In genomic region chr3:57470981-57471601, GRCm38 (mm10) we compare ENCODE assay signal across 8 mouse cellular contexts. TPM values are rescaled to one million over a fixed set of nuclear protein-coding genes. Genes with fewer than 3 reads are reported as not detected.
DNase-seq lines count a peak whose midpoint lies in the region; ATAC-seq lines count a peak whose summit lies in the region.

No protein-coding gene starts in this region.

- H3K9me3 ChIP-seq in hindbrain, embryonic 15.5 days, result no peaks in the 10 kb centered on the region
- no peaks in the 10 kb centered on the region for H3K9me3 ChIP-seq in limb, embryonic 12.5 days
- H3K9me3 ChIP-seq in midbrain, embryonic 14.5 days (ENCODE audit: control insufficient read depth, low read length), result no peaks in the 10 kb centered on the region

- ATAC-seq in hindbrain, embryonic 15.5 days (ENCODE audit: low FRiP score, low read depth), result peak; percentile 49; the same call in 1 of the 2 replicates
- no peak for ATAC-seq in limb, embryonic 12.5 days (ENCODE audit: insufficient number of reproducible peaks, insufficient read depth, low FRiP score, low TSS enrichment, low read depth)
- ATAC-seq in midbrain, embryonic 14.5 days (ENCODE audit: low FRiP score, low TSS enrichment), result peak; percentile 70; the same call in 1 of the 2 replicates

- peak overlapping the region; percentile 52 for H3K4me2 ChIP-seq in hindbrain, embryonic 15.5 days
- peak overlapping the region; percentile 42 for H3K4me2 ChIP-seq in limb, embryonic 12.5 days
- H3K4me2 ChIP-seq in midbrain, embryonic 14.5 days (ENCODE audit: low read length), result peak overlapping the region; percentile 52

- WGBS in hindbrain, embryonic 15.5 days, result 3% methylated on average over 15 of the region's 15 CpGs
- WGBS in limb, embryonic 12.5 days, result 4% methylated on average over 15 of the region's 15 CpGs
- WGBS in midbrain, embryonic 14.5 days, result 1% methylated on average over 15 of the region's 15 CpGs

- peak overlapping the region; percentile 29 for H3K4me3 ChIP-seq in hindbrain, embryonic 15.5 days
- peak overlapping the region; percentile 10; the same call in 1 of the 2 replicates for H3K4me3 ChIP-seq in limb, embryonic 12.5 days (replicated peaks)
- peak overlapping the region; percentile 19 for H3K4me3 ChIP-seq in midbrain, embryonic 14.5 days (replicated peaks; ENCODE audit: low read depth, low read length)

- no peaks in the 10 kb centered on the region for H3K36me3 ChIP-seq in hindbrain, embryonic 15.5 days
- H3K36me3 ChIP-seq in limb, embryonic 12.5 days, result peaks cover 3% of the 10 kb centered on the region; the same call in 1 of the 2 replicates
- no peaks in the 10 kb centered on the region for H3K36me3 ChIP-seq in midbrain, embryonic 14.5 days (ENCODE audit: control insufficient read depth, insufficient read depth, low read length)

- H3K27me3 ChIP-seq in hindbrain, embryonic 15.5 days, result no peaks in the 10 kb centered on the region
- H3K27me3 ChIP-seq in limb, embryonic 12.5 days, result no peaks in the 10 kb centered on the region
- H3K27me3 ChIP-seq in midbrain, embryonic 14.5 days (ENCODE audit: control insufficient read depth, insufficient read depth, low read length), result no peaks in the 10 kb centered on the region

- H3K4me1 ChIP-seq in hindbrain, embryonic 15.5 days (replicated peaks), result peaks cover 23% of the 10 kb centered on the region
- H3K4me1 ChIP-seq in limb, embryonic 12.5 days (replicated peaks), result peaks cover 36% of the 10 kb centered on the region
- H3K4me1 ChIP-seq in midbrain, embryonic 14.5 days (ENCODE audit: control insufficient read depth, insufficient read depth, low read length), result peaks cover 18% of the 10 kb centered on the region

- H3K9ac ChIP-seq in hindbrain, embryonic 15.5 days, result 0 out of 2 replicates have a peak overlapping the region, but pooled peaks have one; percentile 36
- 0 out of 2 replicates have a peak overlapping the region, but pooled peaks have one; percentile 18 for H3K9ac ChIP-seq in limb, embryonic 12.5 days (replicated peaks)
- H3K9ac ChIP-seq in midbrain, embryonic 14.5 days (replicated peaks; ENCODE audit: low read length), result peak overlapping the region; percentile 36; the same call in 1 of the 2 replicates

- DNase-seq in ES-CJ7 (ENCODE audit: low read depth, low spot score), result peak; percentile 71
- peak; percentile 50 for DNase-seq in adrenal gland, postnatal 10 days
- DNase-seq in frontal cortex, postnatal 36 days (ENCODE audit: low spot score in 2 of 2), result peak; percentile 18 to 45
- DNase-seq in midbrain, embryonic 14.5 days, result peak; percentile 70
- peak; percentile 23 for DNase-seq in urinary bladder, postnatal 25 days (ENCODE audit: low spot score)
- no peak for DNase-seq in thymus, adult 18-20 months

- peak overlapping the region; percentile 58 for H3K27ac ChIP-seq in hindbrain, embryonic 15.5 days (replicated peaks)
- peak overlapping the region; percentile 85 for H3K27ac ChIP-seq in limb, embryonic 12.5 days
- H3K27ac ChIP-seq in midbrain, embryonic 14.5 days (replicated peaks; ENCODE audit: low read depth, low read length), result peak overlapping the region; percentile 21

RNA-seq across cellular contexts. Expression of gene Tm4sf4, which starts 46.0 kb away (rescaled TPM):
- total RNA-seq in adrenal gland, postnatal 10 days (2021), result 10 to 100 TPM; 15.5 to 29.4 TPM
- polyA plus RNA-seq in hindbrain, embryonic 15.5 days (2015; fragmentation: Nextera tagmentation; extraction: Ambion mirVana), result 0.49 TPM in 2 replicates
- 0.18 TPM in 1 of 2 replicates, not detected in the other for polyA plus RNA-seq in limb, embryonic 12.5 days (2016; fragmentation: Nextera tagmentation; extraction: Ambion mirVana)
- polyA plus RNA-seq in midbrain, embryonic 14.5 days (2014; fragmentation: Nextera tagmentation; extraction: Ambion mirVana), result 0.19 and 0.55 TPM in 2 replicates

Comparison
In these comparisons a context has a peak if more than half of its experiments do, and no peak if none do; other contexts are left out.
1. DNase-seq: peak in ES-CJ7 (single experiment), adrenal gland, postnatal 10 days (single experiment), frontal cortex, postnatal 36 days (2 of 2), midbrain, embryonic 14.5 days (single experiment) and urinary bladder, postnatal 25 days (single experiment); none in thymus, adult 18-20 months (0 of 2).
2. H3K27ac ChIP-seq: peak in every context shown above with its lines; median percentile 85 in limb, embryonic 12.5 days; 58 in hindbrain, embryonic 15.5 days; 21 in midbrain, embryonic 14.5 days.
3. Peak in every context shown above with its lines, with median percentiles within 50 percentile points of each other: H3K4me2 ChIP-seq, H3K4me3 ChIP-seq and H3K9ac ChIP-seq.